Mouse (Mus musculus): ENCODE measurements around the gene Adam19.
"Not testable (repeated sequence)": the region's sequence is repeated elsewhere in the genome, so short reads cannot be mapped to it uniquely, and the experiment has no call there.

Gene Adam19

DNA sequence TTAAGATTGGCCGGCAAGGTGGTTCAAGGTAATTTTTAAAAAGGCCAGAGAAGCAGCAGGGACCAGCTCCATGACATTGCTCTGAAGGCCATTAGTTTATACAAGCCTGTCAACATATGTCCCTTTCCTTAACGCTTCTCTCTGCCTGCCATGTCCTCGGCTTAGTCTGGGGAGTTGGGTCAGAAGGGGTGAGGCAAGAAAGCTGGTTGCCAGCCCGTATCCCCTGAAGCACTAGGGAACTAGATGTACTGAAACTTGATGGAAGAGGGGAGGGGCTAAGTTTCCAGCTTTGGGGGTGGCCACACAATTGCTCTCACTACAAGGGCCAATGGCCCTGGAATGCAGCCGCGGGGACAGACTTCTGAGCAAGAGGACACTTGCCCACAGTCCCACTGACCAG lies 87.5 kb downstream of the Adam19 start:
- DNase-seq: no peak

DNA sequence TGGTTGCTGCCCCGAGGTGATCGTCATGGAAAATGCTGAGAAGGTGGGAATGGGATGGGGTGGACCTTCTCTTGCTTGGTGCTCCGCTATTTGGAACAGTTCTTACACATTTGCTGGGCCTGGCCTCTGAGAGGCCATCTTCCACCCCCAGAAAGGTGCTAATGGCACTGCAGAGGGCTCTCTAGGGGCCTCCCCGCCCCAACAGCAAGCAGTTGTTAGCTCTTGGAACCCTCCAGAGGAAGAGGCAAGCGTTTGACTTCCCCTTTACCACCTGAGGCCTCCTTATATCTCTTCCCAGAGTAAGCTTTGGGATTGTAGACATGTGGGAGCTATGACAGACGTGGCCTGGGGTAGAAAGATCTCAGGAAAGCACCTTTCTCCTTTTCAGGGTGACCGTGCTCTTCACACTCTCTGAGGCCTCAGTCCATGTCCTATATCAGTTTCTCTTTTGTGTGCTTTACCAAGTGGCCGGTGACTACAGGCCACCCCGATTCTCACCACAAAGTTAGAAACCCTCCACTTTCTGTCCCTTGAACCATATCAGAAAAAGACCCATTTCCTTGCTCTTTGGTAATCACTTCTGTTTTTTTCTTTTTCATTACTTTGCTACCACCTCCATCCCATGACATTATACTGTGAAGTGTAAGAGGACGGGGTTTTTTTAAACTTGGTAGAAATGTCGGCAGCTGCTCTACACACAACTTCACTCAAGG lies 89.5 kb downstream of the Adam19 start:
- no peak for DNase-seq

DNA sequence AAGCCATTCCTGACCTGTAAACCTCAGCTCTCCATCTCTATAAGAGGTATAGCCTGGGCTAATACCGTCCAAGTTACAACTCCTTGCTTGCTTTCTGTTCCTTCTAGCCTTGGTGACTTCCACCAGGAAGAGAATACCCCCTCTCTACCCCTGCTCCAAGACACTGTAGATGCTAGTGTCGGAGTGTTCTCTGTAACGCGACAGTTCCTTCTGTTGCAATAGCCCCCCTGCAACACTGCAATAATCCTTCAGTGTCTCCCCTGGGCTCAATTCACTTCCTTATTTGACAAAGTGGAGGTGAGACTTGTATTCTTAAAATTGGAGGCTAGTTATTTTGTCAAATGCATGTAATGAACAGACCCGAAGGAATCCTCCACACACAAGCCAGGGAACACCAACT lies 90.8 kb downstream of the Adam19 start:
- DNase-seq: no peak

DNA sequence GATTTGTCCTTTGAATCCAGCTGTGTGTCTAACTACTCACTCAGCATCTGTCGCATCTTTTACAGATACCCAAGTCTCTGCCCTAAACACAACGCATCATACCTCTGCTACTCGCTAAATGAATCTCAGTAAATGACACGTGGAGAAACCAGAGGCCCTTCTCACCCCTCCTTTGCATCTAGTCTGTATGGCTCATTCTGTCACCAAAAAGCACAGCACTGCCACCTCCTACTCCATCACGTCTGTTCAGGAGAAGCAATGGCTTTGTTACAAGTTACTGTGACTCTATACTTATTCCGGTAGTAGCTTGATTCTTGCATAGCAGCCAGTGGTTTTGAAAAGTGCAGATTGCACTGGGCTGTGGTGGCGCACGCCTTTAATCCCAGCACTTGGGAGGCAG lies 101.2 kb downstream of the Adam19 start:
- no peak for DNase-seq

DNA sequence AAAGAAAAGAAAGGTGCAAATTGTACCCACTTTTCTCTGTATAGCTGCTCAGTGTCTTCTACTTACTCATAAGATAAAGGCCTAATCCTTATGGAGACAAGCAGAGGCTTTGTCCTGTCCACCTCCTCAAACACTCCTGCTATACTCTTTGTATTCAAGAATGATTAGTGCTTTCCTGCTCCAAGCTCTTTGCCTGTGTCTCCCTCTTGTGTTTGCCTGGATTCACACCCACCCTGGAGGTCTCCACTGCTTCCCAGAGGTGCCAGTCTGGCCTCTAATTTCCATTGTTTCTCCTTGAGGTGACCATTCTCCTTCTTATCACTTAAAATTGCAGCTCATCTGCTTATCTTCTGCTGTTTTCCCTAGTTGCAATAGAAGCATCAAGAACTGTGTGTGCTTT lies 101.7 kb downstream of the Adam19 start:
- no peak for DNase-seq

DNA sequence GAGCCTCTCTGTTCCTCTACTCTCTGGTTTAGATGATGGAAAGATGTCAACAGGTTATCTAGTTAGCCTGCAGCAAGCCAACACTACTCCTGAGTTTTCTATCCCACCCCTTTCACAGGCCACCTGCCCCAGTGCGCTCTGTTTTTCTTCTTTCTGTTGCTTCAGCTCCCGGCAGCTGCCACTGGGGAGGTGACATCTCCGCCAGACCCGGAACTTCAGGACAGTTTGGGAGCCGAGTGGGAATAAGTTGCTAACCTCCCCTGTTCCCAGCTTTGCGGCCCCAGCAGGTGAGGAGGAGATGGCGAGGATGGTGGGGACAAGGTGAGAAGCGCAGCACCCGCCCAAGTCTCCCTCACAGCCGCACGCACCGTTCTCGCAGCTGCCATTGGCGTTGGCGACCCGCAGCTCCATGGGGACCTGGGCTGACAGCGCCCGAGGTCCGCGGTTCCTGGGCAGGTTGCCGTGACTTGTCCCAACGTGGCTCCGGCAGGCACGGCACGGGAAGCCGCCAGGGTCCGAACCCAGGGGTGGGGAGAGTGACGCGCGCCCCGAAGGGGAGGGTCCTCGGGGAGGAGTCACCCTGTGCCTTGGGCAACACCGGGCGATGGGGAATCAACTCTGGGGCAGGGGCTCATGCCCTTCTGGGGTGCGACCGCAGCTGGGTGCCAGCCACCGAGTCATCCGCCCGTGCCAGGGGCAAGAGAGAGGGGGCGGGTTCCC lies 110.2 kb downstream of the Adam19 start, which contains the start of gene Nipal4:
Gene Nipal4 (minus strand): TSS at position 643 of the 720 bp plus-strand sequence.
- DNase-seq: no peak

DNA sequence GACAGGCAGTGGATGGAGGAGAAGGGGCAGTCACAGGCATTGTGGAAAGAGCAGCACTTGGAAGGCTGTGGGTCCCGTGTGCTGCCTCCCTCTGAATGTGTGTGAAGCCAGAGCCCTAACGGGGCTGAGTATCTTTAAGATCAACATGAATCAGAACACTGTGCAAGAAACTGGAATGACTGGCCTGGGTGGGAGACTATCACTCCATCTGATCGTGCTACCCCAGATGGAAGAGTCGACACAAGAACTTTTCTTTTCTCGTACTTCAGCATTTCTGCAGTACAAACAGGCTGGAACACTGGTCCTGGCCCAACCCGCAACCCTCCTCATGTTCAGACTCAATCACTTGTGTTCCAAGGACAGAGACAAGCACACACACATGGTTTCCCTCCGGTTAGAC lies 112.7 kb downstream of the Adam19 start:
- DNase-seq: no peak

DNA sequence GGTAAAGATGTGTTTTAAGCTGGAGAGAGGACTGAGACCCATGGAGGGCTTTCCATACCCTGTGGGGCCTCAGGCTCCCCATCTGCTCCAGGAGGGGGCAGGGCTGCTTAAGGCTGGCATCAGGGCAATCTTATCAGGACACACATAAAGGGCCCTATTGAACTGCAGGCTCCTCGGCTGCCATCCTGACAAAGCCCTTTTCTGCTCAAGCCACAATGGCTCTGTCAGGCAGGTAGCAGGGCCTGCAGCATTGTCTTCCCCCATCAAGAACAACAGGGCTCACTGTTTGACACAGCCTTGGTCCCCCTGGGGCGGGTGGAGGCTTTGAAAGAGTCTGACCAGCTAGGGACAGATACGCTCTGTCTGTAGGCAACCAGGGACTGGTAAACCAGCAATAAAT lies 114.1 kb downstream of the Adam19 start:
- DNase-seq: no peak

DNA sequence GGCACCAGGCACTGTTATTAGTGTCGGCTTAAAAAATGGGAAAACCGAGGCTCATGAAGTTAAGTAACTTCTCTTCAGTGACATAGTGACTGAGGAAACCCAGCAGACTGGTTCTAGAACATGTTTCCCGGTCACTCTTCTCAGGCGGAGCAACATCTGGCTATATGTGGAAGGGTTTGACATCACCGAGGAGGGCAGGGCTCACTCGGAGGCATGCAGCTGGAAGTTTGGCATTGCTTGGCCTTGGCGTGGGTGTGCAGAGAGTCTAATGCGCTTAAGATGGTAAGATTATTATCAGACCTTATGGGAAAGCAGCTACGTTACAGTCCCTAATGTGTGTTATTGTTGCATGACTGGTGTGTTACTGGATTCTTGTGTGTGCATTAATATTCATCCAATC lies 116.3 kb downstream of the Adam19 start:
- DNase-seq: no peak

DNA sequence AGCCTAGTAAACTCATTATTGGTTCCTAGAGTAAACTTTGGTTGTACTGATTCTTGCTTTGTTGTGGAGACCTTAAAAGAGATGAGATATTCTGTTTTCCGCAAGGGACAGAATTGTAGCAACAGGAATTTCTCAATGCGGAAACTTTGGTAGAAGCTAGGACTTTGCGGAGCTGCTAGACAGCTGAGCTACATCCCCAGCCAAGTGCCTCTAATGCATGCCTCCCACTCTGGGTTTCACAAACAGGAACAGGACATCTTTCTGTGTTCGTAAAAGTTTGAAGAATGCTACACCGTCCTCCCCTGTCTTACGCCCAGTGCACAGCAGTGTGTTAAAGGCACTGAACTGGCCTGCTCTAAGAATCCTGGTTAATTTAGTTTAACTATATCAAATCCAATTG lies 120.4 kb downstream of the Adam19 start:
- no peak for DNase-seq

DNA sequence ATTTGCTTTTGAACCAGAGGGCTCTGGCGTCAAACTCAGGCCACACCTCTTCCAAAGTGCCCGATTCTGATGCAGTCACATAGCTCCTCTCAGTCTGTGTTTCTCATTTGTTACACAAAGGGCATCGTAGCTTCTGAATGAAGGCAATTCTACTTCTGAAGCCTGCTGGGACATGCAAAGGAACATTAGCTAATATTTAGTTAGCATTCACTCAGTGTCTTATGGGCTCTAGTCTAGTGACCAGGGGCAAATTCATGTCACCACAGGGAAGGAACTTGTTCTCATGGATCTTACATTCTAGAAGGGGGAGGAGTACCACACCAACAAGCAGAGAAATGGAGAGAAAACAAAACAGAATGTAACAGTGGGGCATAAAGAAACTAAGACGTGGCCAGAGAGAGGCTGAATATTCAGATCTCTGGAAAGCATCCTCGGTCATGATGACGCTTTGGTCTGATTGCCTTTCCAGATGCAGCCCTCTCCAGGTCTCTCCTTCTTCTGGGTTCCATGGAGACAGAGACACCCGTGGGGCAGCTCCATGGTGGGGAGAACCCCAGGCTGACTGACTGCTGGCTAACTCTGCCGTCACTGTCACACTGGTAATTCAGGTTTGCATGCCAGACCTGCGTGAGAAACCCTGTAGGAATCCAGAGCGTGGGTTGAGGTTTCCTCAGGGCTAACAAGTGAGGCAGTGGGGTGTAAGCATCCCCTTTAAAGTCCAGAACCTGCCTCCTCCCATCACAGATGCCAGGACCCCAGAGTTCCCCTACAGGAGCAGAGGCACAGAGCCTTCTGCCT lies 121.7 kb downstream of the Adam19 start:
- no peak for DNase-seq

DNA sequence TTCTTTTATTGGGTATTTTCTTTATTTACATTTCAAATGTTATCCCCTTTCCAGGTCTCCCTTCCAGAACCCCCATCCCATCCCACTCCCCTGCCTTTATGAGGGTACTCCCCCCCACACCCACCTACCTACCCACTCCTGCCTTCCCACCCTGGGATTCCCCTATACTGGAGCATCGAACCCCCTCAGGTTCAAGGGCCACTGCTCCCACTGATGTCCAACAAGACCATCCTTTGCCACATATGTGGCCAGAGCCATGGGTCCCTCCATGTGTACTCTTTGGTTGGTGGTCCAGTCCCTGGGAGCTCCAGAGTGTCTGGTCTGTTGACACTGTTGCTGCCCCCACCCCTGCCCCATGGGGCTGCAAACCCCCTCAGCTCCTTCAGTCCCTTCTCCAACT lies 126.2 kb downstream of the Adam19 start:
- DNase-seq: not testable (repeated sequence)

DNA sequence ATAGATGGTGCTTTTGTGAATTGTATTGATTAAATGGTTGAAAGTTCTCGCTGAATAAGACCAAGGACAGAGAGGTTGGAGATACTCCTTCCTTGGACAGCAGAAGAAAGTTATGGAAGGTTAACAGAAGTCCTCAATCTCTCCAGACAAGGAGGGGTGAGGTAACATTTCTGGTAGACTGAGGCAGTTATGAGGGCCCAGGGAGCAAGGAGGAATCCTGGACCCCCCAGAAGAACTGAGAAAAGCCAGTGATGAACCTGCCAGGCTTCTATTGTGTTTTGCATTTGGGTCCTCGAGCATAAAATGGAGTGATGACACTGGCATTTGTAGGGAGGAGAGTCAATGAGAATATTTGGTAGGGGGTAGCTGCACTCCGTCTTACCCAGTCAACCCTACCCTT lies 129.2 kb downstream of the Adam19 start:
- no peak for DNase-seq

DNA sequence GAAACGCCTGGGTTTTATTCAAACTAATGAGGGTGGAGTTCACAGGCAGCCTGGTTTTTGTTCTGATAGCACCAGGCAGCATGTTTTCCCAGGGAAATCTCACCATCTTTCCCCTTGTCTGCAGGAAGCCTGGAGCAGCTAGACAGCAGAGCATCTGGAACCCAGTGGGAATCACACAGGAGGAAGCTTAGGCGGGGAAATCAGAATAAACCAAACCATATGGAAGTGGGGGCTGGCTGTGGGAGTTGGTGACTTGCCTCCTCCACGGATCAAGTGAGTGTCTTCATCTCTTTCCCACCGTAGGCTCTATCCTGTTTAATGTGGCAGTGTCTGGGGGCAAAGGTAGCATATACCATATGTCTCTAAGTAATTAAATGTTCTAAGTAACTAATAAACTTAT lies 129.7 kb downstream of the Adam19 start:
- DNase-seq: no peak

DNA sequence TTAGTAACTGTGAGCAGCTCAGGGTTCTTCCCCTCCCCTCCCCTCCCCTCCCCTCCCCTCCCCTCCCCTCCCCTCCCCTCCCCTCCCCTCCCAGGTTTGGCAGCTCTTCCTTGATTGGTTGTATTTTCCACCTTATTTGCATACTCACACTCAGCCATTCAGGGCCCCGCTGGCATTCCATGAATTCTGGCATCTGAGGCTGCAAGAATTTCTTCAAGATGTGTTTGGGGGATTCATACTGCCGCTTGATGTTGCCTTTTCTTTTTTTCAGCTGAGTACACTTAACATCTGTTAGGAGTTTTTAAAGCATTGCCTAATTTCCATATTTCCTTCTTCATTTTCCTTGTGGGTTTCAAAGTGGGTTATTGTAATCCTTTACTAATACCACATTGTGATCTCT lies 132.5 kb downstream of the Adam19 start:
- DNase-seq: no peak

DNA sequence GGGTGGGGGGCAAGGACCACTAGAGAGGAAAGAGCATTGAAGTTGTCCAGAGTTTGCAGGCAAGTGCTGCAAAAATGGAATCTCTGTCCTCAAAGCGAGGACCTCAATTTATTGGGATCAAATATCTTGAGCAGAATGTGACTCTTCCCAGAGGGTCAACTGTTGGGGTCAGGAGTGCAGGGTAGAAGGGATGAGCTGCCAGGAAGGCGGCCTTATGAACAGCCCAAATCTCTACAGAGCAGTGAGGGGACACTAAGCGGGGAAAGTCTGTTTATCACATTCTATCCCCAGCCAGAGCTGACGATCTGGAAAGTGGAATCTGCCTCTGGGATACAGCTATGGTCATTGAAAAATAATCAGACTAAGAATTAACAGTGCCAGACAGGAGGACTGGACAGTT lies 138.4 kb downstream of the Adam19 start:
- no peak for DNase-seq

All from kidney, adult 18-20 months (tissue).